Mouse (Mus musculus): Measurements from ENCODE around the gene Lingo1.

GRCm38 (mm10) chr9:56694079-56694478 is 102.2 kb downstream of the Lingo1 start:
- TF ChIP-seq CTCF (conservative IDR thresholded peaks at IDR 0.05; ENCODE audit: low read length) = no peak
- no peak for TF ChIP-seq POU5F1 (IDR thresholded peaks at IDR 0.05; ENCODE audit: borderline replicate concordance, low read length)
- no peak for TF ChIP-seq NANOG (IDR thresholded peaks at IDR 0.05; ENCODE audit: borderline replicate concordance, low read length)

All from E14TG2a.4 (cell line).